Mouse (Mus musculus): ENCODE results near the gene Dhrs11.

DNA sequence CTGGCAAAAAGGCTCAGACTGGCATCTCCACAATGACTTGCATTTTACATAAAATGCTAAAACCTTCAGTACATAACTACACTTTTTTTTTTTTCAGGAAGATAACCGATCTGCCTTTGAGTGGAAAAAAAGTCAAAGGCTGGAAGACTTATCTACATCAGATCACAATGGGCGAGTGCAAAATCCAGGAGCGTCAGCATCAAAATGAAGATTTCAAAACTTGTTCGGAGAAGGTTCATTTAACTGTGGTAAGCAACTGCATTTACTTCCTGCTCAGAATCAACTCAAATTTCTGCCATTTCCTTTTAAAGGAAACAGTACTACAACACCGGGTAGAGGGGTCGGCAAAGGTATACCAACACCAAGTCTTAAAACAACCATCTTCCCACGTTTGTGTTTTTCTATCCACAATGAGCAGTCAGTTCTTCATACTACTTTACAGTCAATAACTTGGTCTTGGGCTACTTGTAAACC is 40.0 kb upstream of the Dhrs11 start:
- TF ChIP-seq CTCF (IDR thresholded peaks at IDR 0.05; ENCODE audit: insufficient read depth, low read length) (no peak), POLR2A (IDR thresholded peaks at IDR 0.05; ENCODE audit: borderline replicate concordance, extremely low read depth, low read depth, low read length) (no peak)

All from lung, adult 2 months (tissue).